Mouse (Mus musculus): ENCODE measurements around the gene Gm49405.
"Not testable (repeated sequence)": the region's sequence is repeated elsewhere in the genome, so short reads cannot be mapped to it uniquely, and the experiment has no call there.

Gene Gm49405

DNA sequence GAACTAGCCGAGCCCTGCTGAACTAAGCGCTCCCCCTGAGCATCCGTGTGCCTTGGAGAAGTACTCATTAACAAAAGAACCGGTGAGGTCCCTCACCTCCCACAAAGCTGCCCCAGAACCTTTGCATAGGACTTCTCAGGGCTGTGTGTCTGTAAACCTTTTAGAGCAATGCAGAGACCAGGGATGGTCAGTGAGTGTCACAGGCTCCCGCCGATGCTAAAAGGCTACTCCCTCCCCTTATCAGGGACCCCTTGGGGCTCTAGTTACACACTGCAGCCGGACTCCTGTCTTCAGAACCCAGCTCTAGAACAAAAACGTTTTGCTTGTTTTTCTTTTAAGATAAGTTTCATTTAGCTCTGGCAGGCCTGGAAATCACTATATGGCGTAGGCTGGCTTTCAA is 12.6 kb downstream of the Gm49405 start:
- no peak for DNase-seq (ENCODE audit: low read depth, low spot score)

GRCm38 (mm10) chr19:4014802-4015201 is 14.4 kb downstream of the Gm49405 start:
- DNase-seq (ENCODE audit: low read depth, low spot score): peak; percentile 91

DNA sequence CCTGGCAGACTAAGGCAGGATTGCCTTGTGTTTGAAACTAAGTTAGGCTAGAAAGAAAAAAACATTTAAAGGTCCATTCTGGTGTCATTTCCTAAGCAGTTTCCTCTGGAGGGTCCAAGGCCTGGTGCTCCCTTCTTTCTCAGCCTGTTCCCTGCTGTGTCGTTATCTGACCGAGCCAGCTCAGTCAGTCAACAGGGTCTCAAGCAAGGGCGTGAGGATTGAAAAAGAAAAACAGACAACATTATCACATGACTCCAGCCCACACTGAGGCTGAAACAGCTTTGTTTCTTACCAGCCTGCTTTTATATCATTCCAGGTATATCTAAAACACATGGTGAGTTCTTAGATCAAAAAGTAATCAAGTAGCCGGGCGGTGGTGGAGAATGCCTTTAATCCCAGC is 15.2 kb downstream of the Gm49405 start:
- DNase-seq (ENCODE audit: low read depth, low spot score): no peak

GRCm38 (mm10) chr19:4017921-4018587 is 17.6 kb downstream of the Gm49405 start:
- DNase-seq (ENCODE audit: low read depth, low spot score): no peak

DNA sequence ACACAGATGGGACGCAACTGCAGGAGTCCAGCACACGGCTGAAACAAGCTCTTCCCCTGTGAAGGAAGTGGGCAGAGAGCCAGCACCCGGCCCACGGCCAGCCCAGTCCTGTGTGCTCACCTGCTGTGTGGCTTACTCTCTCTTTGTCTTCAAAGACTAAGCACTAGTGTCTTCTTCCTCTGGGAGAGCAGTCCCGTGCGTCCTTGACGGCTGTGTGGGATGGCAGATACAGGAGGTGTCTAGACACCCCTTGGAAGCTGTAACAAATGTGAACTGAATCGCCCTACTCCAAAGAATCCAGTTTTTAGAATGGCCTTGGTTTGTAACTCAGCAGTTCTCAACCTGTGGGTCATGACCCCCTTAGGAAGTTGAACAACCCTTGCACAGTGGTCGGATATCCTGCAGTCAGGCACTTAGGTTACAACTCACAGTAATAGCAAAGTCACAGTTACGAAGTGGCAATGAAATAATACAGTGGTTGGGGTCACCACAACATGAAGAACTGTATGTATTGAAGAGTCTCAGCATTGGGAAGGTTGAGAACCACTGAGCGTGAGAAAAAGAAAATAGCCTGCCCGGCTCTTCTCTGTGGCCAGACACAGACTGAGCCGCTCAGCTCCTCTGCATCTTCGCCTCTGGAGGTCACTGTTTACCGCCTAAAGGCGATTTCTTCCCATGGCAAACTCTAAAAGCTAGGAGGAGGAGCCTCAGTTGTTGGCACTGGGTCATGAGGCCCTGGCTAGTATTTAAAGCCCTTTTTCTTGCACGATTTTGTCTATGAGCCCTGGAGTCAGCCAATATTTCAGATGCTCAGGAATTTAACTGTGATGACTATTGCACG is 18.5 kb downstream of the Gm49405 start:
- DNase-seq (ENCODE audit: low read depth, low spot score): peak; percentile 79

DNA sequence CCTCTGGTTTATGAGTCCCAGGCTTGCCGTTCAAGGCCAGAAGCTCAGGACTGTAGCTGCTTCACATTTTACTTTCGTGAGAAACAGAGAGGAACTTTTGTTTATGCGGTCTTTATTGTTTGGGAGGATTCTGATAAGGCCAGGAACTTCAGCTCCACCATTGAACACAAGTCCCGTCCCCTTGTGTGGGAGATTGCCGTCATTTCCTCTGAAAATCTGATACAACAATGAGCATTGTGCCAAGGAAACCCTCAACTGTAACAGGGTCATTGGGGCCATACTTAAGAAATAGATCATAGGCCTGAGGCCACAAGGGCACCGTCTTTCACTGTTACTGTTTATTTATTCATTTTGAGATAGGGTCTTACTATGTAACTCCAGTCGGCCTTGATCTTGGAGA is 22.8 kb downstream of the Gm49405 start:
- DNase-seq (ENCODE audit: low read depth, low spot score): no peak

GRCm38 (mm10) chr19:4027576-4027975 is 27.1 kb downstream of the Gm49405 start:
- no peak for DNase-seq (ENCODE audit: low read depth, low spot score)

DNA sequence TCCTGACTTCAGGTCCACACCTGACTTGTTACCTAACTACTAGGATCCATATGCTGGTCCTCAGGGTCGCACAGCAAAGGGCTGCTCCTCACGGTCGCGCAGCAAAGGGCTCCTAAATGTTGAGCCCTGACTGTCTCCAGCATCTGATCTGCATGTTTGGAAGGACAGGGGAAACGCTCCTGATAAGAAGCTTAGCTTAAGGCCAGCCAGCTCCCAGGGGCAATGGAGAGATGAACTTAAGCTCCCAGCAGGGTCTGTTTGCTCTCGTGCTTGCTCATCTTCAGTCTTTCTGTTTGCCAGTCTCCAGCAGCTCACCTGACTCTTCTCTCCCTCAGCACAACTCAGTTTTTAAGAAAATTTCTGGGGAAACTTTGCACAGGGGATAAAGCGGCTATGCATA is 32.2 kb downstream of the Gm49405 start:
- DNase-seq (ENCODE audit: low read depth, low spot score): peak; percentile 69

DNA sequence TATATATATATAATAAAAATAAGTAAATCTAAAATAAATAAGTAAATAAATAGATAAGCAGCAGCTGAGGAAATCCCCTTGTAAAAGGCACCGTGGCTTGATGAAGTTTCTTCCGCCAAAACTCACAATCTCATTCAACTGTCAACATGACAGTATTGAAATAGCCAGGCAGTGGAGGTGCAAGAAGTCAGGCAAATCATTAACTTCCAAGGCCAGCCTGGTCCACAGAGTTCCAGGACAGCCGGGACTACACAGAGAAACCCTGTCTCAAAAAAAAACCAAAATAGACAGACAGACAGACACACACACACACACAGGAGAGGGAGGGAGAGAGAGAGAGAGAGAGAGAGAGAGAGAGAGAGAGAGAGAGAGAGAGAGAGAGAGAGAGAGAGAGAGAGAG is 32.9 kb downstream of the Gm49405 start:
- DNase-seq (ENCODE audit: low read depth, low spot score): no peak

- DNase-seq (ENCODE audit: low read depth, low spot score): no peak
These were observed 33.3 kb downstream of the Gm49405 start for GRCm38 (mm10) chr19:4033742-4034141.

GRCm38 (mm10) chr19:4036327-4037045 is 36.1 kb downstream of the Gm49405 start:
- no peak for DNase-seq (ENCODE audit: low read depth, low spot score)

DNA sequence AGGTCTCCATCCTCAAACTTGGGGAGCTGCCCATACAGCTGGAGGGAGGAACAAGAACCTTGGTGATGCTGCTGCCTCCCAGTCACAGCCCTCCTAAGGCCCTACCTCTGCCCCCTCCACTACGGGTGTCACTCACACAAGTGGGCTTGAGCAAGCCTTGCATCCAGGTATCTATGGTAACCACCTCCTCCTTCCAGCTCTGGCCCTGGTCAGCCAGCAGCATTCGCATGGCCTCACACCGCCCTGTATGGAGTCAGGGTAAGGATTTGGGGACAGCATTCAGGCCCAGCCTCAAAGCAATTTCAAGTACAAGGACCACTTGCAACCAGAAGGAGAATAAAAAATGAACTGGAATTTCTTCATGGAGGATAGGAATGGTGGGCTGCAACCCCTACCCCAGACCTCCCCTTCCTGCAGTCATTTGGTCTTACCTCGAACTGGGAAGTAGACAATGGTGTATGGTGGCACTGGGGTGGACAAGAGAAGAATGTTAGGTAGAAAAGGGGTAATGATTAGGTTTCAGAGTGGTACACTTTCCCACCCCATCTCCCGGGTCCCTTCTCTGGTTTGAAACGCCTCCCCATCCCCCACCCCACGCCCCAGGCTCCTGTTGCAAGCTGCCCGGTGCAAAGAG is 36.8 kb downstream of the Gm49405 start:
- not testable (repeated sequence) for DNase-seq (ENCODE audit: low read depth, low spot score)

- DNase-seq (ENCODE audit: low read depth, low spot score): peak; percentile 64
These were observed 37.4 kb downstream of the Gm49405 start, which contains the start of gene Gstp1 for GRCm38 (mm10) chr19:4037788-4038232. Gene Gstp1, minus strand, starts transcription at chr19:4037985.

- DNase-seq (ENCODE audit: low read depth, low spot score): not testable (repeated sequence)
These were observed 40.5 kb downstream of the Gm49405 start for GRCm38 (mm10) chr19:4040941-4041340.

DNA sequence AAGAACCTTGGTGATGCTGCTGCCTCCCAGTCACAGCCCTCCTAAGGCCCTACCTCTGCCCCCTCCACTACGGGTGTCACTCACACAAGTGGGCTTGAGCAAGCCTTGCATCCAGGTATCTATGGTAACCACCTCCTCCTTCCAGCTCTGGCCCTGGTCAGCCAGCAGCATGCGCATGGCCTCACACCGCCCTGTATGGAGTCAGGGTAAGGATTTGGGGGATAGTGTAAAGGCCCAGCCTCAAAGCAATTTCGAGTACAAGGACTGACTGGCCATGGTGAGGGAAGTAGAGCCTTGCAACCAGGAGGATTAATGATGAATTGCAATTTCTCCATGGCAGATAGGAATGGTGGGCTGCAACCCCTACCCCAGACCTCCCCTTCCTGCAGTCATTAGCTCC is 41.1 kb downstream of the Gm49405 start:
- not testable (repeated sequence) for DNase-seq (ENCODE audit: low read depth, low spot score)

GRCm38 (mm10) chr19:4042124-4042523 is 41.7 kb downstream of the Gm49405 start:
- no peak for DNase-seq (ENCODE audit: low read depth, low spot score)

DNA sequence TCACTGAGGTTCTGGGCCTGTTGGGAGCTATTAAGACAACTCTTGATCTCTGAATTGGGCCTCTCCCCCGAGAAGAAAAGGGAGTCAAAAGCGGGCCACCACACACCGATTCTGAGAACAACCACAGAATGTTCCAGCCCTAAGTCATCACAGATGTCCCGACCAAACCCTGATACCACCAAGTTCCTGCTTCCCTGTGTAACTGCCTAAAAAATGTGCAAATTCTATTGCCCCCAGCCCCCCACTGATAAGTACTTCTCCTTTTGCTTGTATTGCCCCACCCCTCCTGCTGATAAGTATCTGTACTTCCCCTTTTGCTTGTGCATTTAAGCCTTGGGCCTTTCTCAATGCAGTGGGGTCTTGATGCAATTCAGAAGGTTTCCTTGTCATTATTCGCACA is 43.7 kb downstream of the Gm49405 start:
- not testable (repeated sequence) for DNase-seq (ENCODE audit: low read depth, low spot score)

DNA sequence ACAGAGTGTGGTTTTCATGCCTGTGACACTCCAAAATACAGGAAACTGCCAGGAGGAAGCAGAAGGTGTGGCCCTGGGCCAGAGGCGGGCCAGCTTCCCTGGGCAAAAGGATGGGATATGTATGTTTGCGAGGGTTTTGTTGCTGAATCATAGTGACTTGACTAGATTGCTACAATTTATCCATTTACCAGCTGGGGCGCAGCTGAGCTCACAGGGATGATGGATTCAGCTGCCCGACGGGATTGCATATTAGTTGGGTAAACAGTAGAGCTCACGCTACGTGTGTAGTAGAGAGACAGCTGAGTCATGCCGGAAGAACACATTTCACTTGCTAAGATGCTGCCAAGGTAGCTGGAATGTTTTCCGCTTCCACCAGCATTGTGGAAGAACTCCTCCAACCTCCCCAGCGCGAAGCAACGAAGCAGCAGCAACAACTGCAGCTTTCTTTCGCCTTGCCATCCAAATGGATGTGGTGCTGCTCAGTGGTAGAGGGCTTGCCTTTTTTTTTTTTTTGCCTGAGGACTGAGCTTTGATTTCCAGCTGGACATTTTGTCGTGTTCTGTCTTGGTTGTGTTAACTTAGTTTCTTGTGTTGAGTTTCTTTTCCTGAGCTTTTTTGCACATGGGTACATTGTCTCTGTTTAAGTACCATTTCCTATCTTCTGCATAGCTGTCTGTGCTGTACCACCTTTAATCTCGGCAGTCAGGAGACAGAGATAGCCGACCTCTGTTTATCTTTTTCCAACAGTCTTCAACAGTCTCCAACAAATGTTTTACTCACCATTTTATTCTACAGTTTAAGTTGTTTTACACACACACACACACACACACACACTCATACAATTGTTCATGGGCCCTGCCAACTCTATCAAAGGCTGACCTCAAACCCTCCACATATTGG is 45.8 kb downstream of the Gm49405 start, which contains the start of gene Gstp2:
Gene Gstp2, minus strand, starts transcription at position 58 of the 900 bp plus-strand sequence.
- DNase-seq (ENCODE audit: low read depth, low spot score): no peak

DNA sequence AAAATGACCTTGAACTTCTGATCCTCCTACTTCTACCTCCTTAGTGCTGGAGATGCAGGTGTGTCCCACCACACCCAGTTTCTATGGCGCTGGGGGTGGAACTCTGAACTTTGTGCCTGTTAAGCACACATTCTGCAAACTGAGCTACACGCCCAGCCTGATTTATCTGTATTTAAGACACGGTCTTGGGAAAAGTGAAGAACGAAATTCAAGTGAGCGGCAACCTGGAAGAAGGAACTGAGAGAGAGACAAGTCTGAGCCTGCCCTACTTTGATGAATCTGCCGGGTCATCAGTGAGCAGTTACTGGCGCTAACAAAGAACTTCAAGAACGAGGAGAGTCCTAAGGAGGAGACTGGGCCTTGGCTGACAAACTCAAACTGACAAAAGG is 46.4 kb downstream of the Gm49405 start:
- no peak for DNase-seq (ENCODE audit: low read depth, low spot score)

DNA sequence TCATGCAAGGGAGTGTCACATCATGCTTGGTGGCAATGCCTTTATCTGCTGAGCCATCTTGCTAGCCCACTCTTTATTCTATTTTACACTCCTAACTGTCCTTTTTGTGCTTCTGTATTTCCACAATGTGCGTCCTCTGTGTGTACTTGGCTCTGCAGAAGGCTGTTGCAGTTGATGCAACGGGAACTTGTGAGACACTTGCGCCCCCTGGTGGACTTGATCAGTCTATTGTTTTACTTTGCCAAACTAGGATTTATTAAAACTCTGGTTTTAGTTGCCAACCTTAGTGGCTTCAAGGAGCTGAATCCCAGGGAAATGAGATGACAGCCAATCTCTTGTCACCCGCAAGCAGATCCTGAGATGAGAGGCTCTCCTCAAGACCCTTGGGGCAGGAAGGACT is 47.4 kb downstream of the Gm49405 start:
- DNase-seq (ENCODE audit: low read depth, low spot score): peak; percentile 78

DNA sequence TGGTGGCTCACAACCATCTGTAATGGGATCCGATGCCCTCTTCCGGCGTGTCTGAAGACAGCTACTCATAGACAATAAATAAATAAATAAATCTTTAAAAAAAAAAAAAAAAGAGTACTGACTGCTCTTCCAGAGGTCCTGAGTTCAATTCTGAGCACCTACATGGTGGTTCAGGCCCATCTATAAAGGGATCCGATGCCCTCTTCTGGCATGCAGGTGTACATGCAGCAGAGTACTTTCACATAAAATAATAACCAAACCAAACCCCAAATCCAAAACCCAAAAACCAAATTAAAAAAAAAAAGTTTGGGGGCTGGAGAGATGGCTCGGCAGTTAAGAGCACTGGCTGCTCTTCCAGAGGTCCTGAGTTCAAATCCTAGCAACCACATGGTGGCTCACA is 48.6 kb downstream of the Gm49405 start:
- DNase-seq (ENCODE audit: low read depth, low spot score): not testable (repeated sequence)

Data from retina, adult 2 months (tissue).